Mouse (Mus musculus): ENCODE measurements at regions not wholly inside any gene's neighbourhood (a gene's known extent, or its start where the extent isn't known, plus 50 kb on each side); places are given as distances from the start of the nearest gene placed in this dataset.

- no peak for DNase-seq
Observed at GRCm38 (mm10) chr8:92522519-92522918, 151.6 kb upstream of the Irx6 start.

GRCm38 (mm10) chr8:92529756-92530155 lies 144.3 kb upstream of the Irx6 start:
- DNase-seq = no peak

GRCm38 (mm10) chr8:92540636-92541035 lies 133.5 kb upstream of the Irx6 start:
- DNase-seq = no peak

GRCm38 (mm10) chr8:92545347-92546059 lies 128.6 kb upstream of the Irx6 start:
- no peak for DNase-seq

GRCm38 (mm10) chr8:92555140-92555539 lies 118.9 kb upstream of the Irx6 start:
- no peak for DNase-seq

- peak; percentile 1 for DNase-seq
Observed at GRCm38 (mm10) chr8:92555631-92556030, 118.5 kb upstream of the Irx6 start.

- no peak for DNase-seq
Observed at GRCm38 (mm10) chr8:92562471-92562870, 111.6 kb upstream of the Irx6 start.

- DNase-seq = no peak
Observed at GRCm38 (mm10) chr8:92562962-92563361, 111.1 kb upstream of the Irx6 start.

GRCm38 (mm10) chr8:92569650-92570049 lies 104.4 kb upstream of the Irx6 start:
- no peak for DNase-seq

- peak; percentile 4 for DNase-seq
Observed at GRCm38 (mm10) chr8:92579446-92579845, 94.6 kb upstream of the Irx6 start.

GRCm38 (mm10) chr8:92581051-92581450 lies 93.0 kb upstream of the Irx6 start:
- peak; percentile 23 for DNase-seq

GRCm38 (mm10) chr8:92600766-92601165 lies 73.3 kb upstream of the Irx6 start:
- DNase-seq = no peak

- DNase-seq = no peak
Observed at GRCm38 (mm10) chr8:92602973-92603372, 71.1 kb upstream of the Irx6 start.

GRCm38 (mm10) chr8:92605631-92606030 lies 68.5 kb upstream of the Irx6 start:
- DNase-seq = no peak

GRCm38 (mm10) chr8:92607604-92608003 lies 66.5 kb upstream of the Irx6 start:
- DNase-seq = no peak

GRCm38 (mm10) chr8:92609908-92610307 lies 64.2 kb upstream of the Irx6 start:
- no peak for DNase-seq

GRCm38 (mm10) chr8:92610487-92611059 lies 63.5 kb upstream of the Irx6 start:
- DNase-seq = no peak

GRCm38 (mm10) chr8:92613486-92613885 lies 60.6 kb upstream of the Irx6 start:
- peak; percentile 37 for DNase-seq

- no peak for DNase-seq
Observed at GRCm38 (mm10) chr8:92616341-92617115, 57.6 kb upstream of the Irx6 start.

GRCm38 (mm10) chr8:92618281-92618680 lies 55.8 kb upstream of the Irx6 start:
- DNase-seq = no peak
